Mouse (Mus musculus) intestine, embryonic 16.5 days (tissue): ENCODE data around the gene Kcnip1. TPM values are rescaled to one million over a fixed set of nuclear protein-coding genes. Genes with fewer than 3 reads are reported as not detected.

Experiments
- ATAC-seq: fragments of 200-750 bp; cut with Nextera tagmentation; 2 replicates; pipeline ENCODE4 v1.8.0; 2017; ENCODE audit warnings: moderate TSS enrichment, moderate library complexity
- H3K27ac ChIP-seq: fragments of 300-500 bp; sonication (generic); 2 replicates; pipeline ENCODE4 v1.5.1; 2014; ENCODE audit warnings: mild to moderate bottlenecking, low read length
- H3K27me3 ChIP-seq: fragments of 300-500 bp; sonication (generic); replicated peaks from 2 replicates; pipeline ENCODE4 v1.6.1; 2014; ENCODE audit warnings: low read length, control low read depth, mixed read lengths; ENCODE audit not compliant: control insufficient read depth, insufficient read depth
- H3K36me3 ChIP-seq: fragments of 300-500 bp; sonication (generic); 2 replicates; pipeline ENCODE4 v1.6.1; 2014; ENCODE audit warnings: low read length, control low read depth; ENCODE audit not compliant: control insufficient read depth, insufficient read depth
- H3K4me1 ChIP-seq: fragments of 300-500 bp; sonication (generic); 2 replicates; pipeline ENCODE4 v1.6.1; 2014; ENCODE audit warnings: low read length, control low read depth, mixed read lengths; ENCODE audit not compliant: control insufficient read depth, insufficient read depth
- H3K4me2 ChIP-seq: fragments of 300-500 bp; sonication (generic); 2 replicates; pipeline ENCODE4 v1.6.1; 2014; ENCODE audit warnings: low read depth, low read length, control low read depth
- H3K4me3 ChIP-seq: fragments of 300-500 bp; sonication (generic); 2 replicates; pipeline ENCODE4 v1.5.1; 2014; ENCODE audit warnings: mild to moderate bottlenecking, low read length
- H3K9ac ChIP-seq: fragments of 300-500 bp; sonication (generic); 2 replicates; pipeline ENCODE4 v1.6.1; 2014; ENCODE audit warnings: low read depth, low read length
- H3K9me3 ChIP-seq: fragments of 300-500 bp; sonication (generic); 2 replicates; pipeline ENCODE4 v1.6.1; 2016; ENCODE audit warnings: low read length, control low read depth; ENCODE audit not compliant: control insufficient read depth
- WGBS: fragments of 180-500 bp; shearing (Covaris S2); extraction: QIAGEN DNeasy Blood & Tissue Kit; methylation state at CpG from one replicate; pipeline ENCODE4 v1.1.7; 2014; 5-methylcytosine and 5-hydroxymethylcytosine counted together
- polyA plus RNA-seq: library from polyadenylated mRNA; unstranded; fragments of >200 nt; fragmentation: Nextera tagmentation; extraction: Ambion mirVana; gene quantifications from 2 replicates; pipeline ENCODE4 v1.2.1, GENCODE M21; 2015

Kcnip1 gene
- polyA plus RNA-seq, 1 experiment from 2014 or later = 8.9 TPM

DNA sequence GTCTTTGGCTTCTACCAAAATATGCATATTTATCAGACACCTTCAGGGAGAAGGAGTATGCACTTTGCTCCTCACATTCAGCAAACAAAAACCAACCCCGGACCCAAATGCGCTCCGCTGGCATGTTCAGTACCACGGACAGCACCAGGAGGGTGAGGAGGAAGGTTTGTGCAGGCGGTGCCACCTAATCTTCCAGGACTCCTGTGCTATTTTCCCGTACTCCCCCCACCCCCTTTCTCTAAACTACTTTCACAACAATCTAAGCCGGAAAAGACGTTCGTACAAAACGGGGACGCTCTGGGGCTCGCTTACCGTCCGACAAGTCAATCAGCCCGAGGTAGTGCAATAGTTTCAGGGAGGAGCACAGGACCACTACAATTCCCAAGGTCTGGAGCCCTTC lies 312.8 kb downstream of the Kcnip1 start:
- H3K4me2 ChIP-seq = 0 out of 2 replicates have a peak overlapping the region, but pooled peaks have one; percentile 17
- 1% methylated on average over 15 of the region's 15 CpGs for WGBS
- H3K27ac ChIP-seq = no peak overlapping the region
- no peaks in the 10 kb centered on the region for H3K27me3 ChIP-seq
- H3K9me3 ChIP-seq = no peaks in the 10 kb centered on the region
- ATAC-seq = no peak
- H3K4me3 ChIP-seq = no peak overlapping the region
- H3K4me1 ChIP-seq = no peaks in the 10 kb centered on the region
- H3K9ac ChIP-seq = no peak overlapping the region
- no peaks in the 10 kb centered on the region for H3K36me3 ChIP-seq

GRCm38 (mm10) chr11:33670105-33670965 lies 322.6 kb downstream of the Kcnip1 start:
- WGBS = 66% methylated on average over 10 of the region's 10 CpGs
- no peak overlapping the region for H3K4me2 ChIP-seq
- no peak overlapping the region for H3K9ac ChIP-seq
- ATAC-seq = no peak
- H3K27ac ChIP-seq = no peak overlapping the region
- H3K36me3 ChIP-seq = no peaks in the 10 kb centered on the region
- H3K27me3 ChIP-seq = no peaks in the 10 kb centered on the region
- H3K4me1 ChIP-seq = no peaks in the 10 kb centered on the region
- no peak overlapping the region for H3K4me3 ChIP-seq
- H3K9me3 ChIP-seq = no peaks in the 10 kb centered on the region

GRCm38 (mm10) chr11:33668376-33668775 lies 324.6 kb downstream of the Kcnip1 start:
- 63% methylated on average over 6 of the region's 6 CpGs for WGBS
- H3K27me3 ChIP-seq = no peaks in the 10 kb centered on the region
- no peaks in the 10 kb centered on the region for H3K9me3 ChIP-seq

DNA sequence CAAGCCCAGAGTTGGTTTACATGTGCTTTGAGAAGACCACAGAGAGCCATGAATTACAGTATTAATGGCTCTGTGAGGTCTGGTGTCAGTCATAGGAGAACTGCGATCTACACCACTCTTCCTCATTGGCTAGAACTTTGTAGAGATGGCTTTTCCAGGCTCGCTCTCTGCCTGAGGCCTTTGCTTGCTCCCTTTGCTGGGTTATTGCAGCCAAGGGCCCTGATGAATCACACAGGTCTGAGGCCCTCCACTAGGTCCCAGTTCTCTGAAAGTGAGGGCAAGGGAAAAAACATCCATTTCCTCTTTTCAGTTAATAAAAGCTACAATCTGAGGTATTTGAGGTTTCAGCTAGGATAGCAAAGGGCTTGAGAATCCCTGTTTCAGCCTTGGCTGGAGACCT lies 329.4 kb downstream of the Kcnip1 start:
- 74% methylated on average over 2 of the region's 2 CpGs for WGBS
- no peak overlapping the region for H3K9ac ChIP-seq
- no peaks in the 10 kb centered on the region for H3K36me3 ChIP-seq
- no peaks in the 10 kb centered on the region for H3K4me1 ChIP-seq
- no peaks in the 10 kb centered on the region for H3K27me3 ChIP-seq
- no peak for ATAC-seq
- H3K9me3 ChIP-seq = no peaks in the 10 kb centered on the region
- H3K27ac ChIP-seq = no peak overlapping the region
- H3K4me2 ChIP-seq = no peak overlapping the region
- H3K4me3 ChIP-seq = no peak overlapping the region

More at GRCm38 (mm10) chr11:33668376-33668775, 324.6 kb downstream of the Kcnip1 start:
- no peak overlapping the region for H3K4me3 ChIP-seq
- no peak overlapping the region for H3K9ac ChIP-seq
- no peak overlapping the region for H3K4me2 ChIP-seq
- no peak overlapping the region for H3K27ac ChIP-seq
- ATAC-seq = no peak
- no peaks in the 10 kb centered on the region for H3K36me3 ChIP-seq
- H3K4me1 ChIP-seq = no peaks in the 10 kb centered on the region

GRCm38 (mm10) chr11:33660016-33660913 lies 332.7 kb downstream of the Kcnip1 start:
- Histone ChIP-seq H3K36me3 (no peaks in the 10 kb centered on the region), H3K4me1 (no peaks in the 10 kb centered on the region), H3K9me3 (no peaks in the 10 kb centered on the region), H3K4me3 (no peak overlapping the region), H3K27ac (no peak overlapping the region), H3K27me3 (no peaks in the 10 kb centered on the region), H3K9ac (no peak overlapping the region), H3K4me2 (no peak overlapping the region)
- 72% methylated on average over 13 of the region's 13 CpGs for WGBS
- ATAC-seq = no peak

DNA sequence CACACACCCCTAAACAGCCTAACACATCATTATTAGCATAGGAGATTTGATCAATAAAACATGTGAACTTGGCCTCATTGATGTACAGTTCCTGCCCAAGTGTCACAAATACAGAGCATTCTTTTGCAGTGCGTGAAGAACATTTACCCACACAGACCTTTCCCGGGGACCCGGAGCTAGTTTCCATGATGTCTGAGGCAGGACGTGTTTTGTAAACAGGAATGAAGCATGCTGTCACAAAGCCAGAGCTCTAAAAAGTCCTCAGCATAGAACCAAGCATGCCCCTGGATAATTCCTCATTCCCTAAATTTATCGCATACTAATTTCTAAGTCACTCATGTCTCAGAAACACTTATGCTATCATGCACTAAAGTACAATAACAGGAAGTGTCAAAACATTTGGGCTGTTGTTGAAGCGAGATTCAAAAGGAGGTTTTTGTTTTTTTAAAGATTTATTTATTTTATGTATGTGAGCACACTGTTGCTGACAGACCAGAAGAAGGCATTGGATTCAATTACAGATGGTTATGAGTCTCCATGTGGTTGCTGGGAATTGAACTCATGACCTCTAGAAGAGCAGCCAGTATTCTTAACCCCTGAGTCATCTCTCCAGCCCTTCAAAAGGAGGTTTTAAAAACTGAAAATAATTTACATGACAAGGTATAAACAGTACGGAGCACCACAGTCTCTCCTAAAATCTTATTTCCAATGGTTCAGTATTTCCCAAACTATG lies 336.9 kb downstream of the Kcnip1 start:
- WGBS = 65% methylated on average over 7 of the region's 7 CpGs
- ATAC-seq = no peak
- Histone ChIP-seq H3K9ac (no peak overlapping the region), H3K36me3 (no peaks in the 10 kb centered on the region), H3K4me1 (no peaks in the 10 kb centered on the region), H3K4me3 (no peak overlapping the region), H3K27me3 (no peaks in the 10 kb centered on the region), H3K4me2 (no peak overlapping the region), H3K9me3 (no peaks in the 10 kb centered on the region), H3K27ac (no peak overlapping the region)

DNA sequence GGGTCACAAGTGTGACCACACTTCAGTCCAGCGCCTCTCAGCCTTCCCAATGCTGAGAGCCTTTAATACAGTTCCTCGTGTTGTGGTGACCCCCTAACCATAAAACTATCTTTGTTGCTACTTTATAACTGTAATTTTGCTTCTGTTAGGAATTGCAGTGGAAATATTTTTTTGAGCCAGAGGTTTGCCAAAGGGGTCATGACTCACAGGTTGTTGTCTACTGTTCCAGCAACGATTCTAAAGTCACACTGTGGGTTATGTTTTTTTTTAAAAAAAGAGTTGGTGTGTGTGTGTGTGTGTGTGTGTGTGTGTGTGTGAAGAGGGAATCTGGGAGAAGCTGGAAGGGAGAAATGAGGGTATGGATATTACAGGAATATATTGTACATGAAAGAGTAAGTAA lies 337.7 kb downstream of the Kcnip1 start:
- WGBS = 66% methylated on average over 3 of the region's 3 CpGs
- no peaks in the 10 kb centered on the region for H3K36me3 ChIP-seq
- H3K4me1 ChIP-seq = no peaks in the 10 kb centered on the region
- H3K27ac ChIP-seq = no peak overlapping the region
- no peak overlapping the region for H3K4me3 ChIP-seq
- ATAC-seq = no peak
- no peaks in the 10 kb centered on the region for H3K9me3 ChIP-seq
- no peaks in the 10 kb centered on the region for H3K27me3 ChIP-seq
- H3K9ac ChIP-seq = no peak overlapping the region
- H3K4me2 ChIP-seq = no peak overlapping the region

DNA sequence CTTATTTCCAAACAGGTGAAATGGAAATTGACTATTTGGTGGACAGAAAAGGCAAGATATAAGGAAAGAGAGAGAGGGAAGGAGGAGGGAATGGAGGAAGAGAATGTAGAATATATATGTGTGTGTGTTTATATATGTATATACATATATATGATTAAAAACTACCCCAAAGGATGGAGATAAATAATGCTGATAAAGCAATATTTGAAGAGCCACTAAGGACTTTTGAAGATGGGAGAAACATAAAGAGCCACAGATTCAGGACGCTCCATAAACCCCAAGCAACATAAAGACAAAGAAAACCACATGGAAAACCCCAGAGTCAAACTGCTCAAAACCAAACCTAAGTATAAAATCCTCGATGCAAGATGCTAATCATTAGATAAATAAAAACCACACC lies 338.5 kb downstream of the Kcnip1 start:
- no peaks in the 10 kb centered on the region for H3K9me3 ChIP-seq
- H3K4me1 ChIP-seq = no peaks in the 10 kb centered on the region
- no peak overlapping the region for H3K4me2 ChIP-seq
- H3K27me3 ChIP-seq = no peaks in the 10 kb centered on the region
- H3K27ac ChIP-seq = no peak overlapping the region
- no peak overlapping the region for H3K9ac ChIP-seq
- 80% methylated on average over 2 of the region's 2 CpGs for WGBS
- no peak for ATAC-seq
- H3K4me3 ChIP-seq = no peak overlapping the region
- no peaks in the 10 kb centered on the region for H3K36me3 ChIP-seq

DNA sequence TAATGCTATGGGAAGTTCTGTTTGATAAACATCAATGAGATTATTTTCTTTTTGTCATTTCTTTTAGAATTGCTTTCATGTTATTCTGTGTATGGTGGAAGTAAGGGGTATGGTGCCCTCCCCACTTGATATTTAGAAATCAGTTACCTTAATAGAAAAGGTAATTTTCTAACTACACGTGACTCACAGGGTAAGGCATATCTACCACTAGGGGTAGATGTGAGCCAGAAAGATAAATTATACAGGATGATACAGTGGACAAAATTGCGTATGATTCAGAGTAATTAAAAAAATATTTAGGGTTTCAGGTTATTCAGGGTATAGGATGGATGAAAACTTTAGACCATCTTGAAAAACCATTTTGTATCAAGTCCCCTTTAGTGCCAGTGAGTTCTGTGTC lies 343.6 kb downstream of the Kcnip1 start:
- no peak overlapping the region for H3K4me2 ChIP-seq
- H3K9ac ChIP-seq = no peak overlapping the region
- H3K9me3 ChIP-seq = no peaks in the 10 kb centered on the region
- no peaks in the 10 kb centered on the region for H3K36me3 ChIP-seq
- no peak overlapping the region for H3K27ac ChIP-seq
- WGBS = 64% methylated on average over 2 of the region's 2 CpGs
- no peaks in the 10 kb centered on the region for H3K4me1 ChIP-seq
- no peaks in the 10 kb centered on the region for H3K27me3 ChIP-seq
- no peak overlapping the region for H3K4me3 ChIP-seq
- ATAC-seq = no peak
